Mouse (Mus musculus): ENCODE results near the gene Arid1a. TPM values are rescaled to one million over a fixed set of nuclear protein-coding genes. Genes with fewer than 3 reads are reported as not detected.

Arid1a gene
- polyA plus RNA-seq, 1 experiment from 2014 or later, result 30.5 TPM

Small RNA genes within 50 kb of the gene (microRNA-seq; reads per million reads assigned to microRNA genes)
- gene Mir7227, result 0.63 reads per million

Other genes with a start within 250 kb of the Arid1a start
- 26.9 and 29.6 TPM in 2 replicates for gene Kdf1, start 237.8 kb downstream of the Arid1a start, polyA plus RNA-seq (2015; fragmentation: Nextera tagmentation; extraction: Ambion mirVana)
- gene Nudc, start 210.8 kb downstream of the Arid1a start, polyA plus RNA-seq (2015; fragmentation: Nextera tagmentation; extraction: Ambion mirVana), result 293 and 321 TPM in 2 replicates
- 0.57 and 0.97 TPM in 2 replicates for gene Nr0b2, start 203.4 kb downstream of the Arid1a start, polyA plus RNA-seq (2015; fragmentation: Nextera tagmentation; extraction: Ambion mirVana)
- gene Gpatch3, start 182.0 kb downstream of the Arid1a start, polyA plus RNA-seq (2015; fragmentation: Nextera tagmentation; extraction: Ambion mirVana), result 7.5 and 8.3 TPM in 2 replicates
- gene Gpn2, start 172.4 kb downstream of the Arid1a start, polyA plus RNA-seq (2015; fragmentation: Nextera tagmentation; extraction: Ambion mirVana), result 20.9 and 21.0 TPM in 2 replicates
- gene Sfn, start 154.6 kb downstream of the Arid1a start, polyA plus RNA-seq (2015; fragmentation: Nextera tagmentation; extraction: Ambion mirVana), result 20.7 and 21.4 TPM in 2 replicates
- 2.4 and 4.4 TPM in 2 replicates for gene Zdhhc18, start 106.6 kb downstream of the Arid1a start, polyA plus RNA-seq (2015; fragmentation: Nextera tagmentation; extraction: Ambion mirVana)
- gene Pigv, start 84.1 kb downstream of the Arid1a start, polyA plus RNA-seq (2015; fragmentation: Nextera tagmentation; extraction: Ambion mirVana), result 19.2 and 22.7 TPM in 2 replicates
- 52.0 and 53.4 TPM in 2 replicates for gene Rps6ka1, start 131.0 kb upstream of the Arid1a start, polyA plus RNA-seq (2015; fragmentation: Nextera tagmentation; extraction: Ambion mirVana)
- 2,436 and 2,511 TPM in 2 replicates for gene Hmgn2, start 211.9 kb upstream of the Arid1a start, polyA plus RNA-seq (2015; fragmentation: Nextera tagmentation; extraction: Ambion mirVana)
- gene Dhdds, start 244.1 kb upstream of the Arid1a start, polyA plus RNA-seq (2015; fragmentation: Nextera tagmentation; extraction: Ambion mirVana), result 51.7 and 53.1 TPM in 2 replicates